Mouse (Mus musculus): ENCODE results near the gene Cys1. TPM values are rescaled to one million over a fixed set of nuclear protein-coding genes. Genes with fewer than 3 reads are reported as not detected.
A peak's percentile ranks its signal among the peaks of the same experiment; 100 is the strongest.

The Cys1 gene
- total RNA-seq (2014; fragmentation: Nextera tagmentation) (1.2 TPM in 1 of 2 replicates, not detected in the other), total RNA-seq (2017) (0.12 TPM in 1 of 2 replicates, not detected in the other), polyA plus RNA-seq (2012) (not detected in 2 replicates)

GRCm38 (mm10) chr12:24681286-24682023 lies at the start of gene Cys1:
TSS of gene Cys1 (minus strand) at chr12:24681813.
- H3K36me3 ChIP-seq (replicated peaks) = no peaks in the 10 kb centered on the region
- peaks cover 23% of the 10 kb centered on the region for H3K4me1 ChIP-seq (ENCODE audit: insufficient read depth, low read depth, low read length)
- peak within 1 kb of the TSS; percentile 54; the same call in 1 of the 2 replicates for H3K4me3 ChIP-seq (ENCODE audit: low read depth, low read length)
- H3K9me3 ChIP-seq (replicated peaks) = no peaks in the 10 kb centered on the region
- no peak for TF ChIP-seq POLR2AphosphoS5 (IDR thresholded peaks at IDR 0.05; ENCODE audit: insufficient replicate concordance, low read depth, low read length)
- TF ChIP-seq CTCF (IDR thresholded peaks at IDR 0.05; ENCODE audit: low read depth, low read length) = no peak
- peaks cover 67% of the 10 kb centered on the region for H3K27me3 ChIP-seq (ENCODE audit: insufficient read depth, low read length)
- DNase-seq (ENCODE audit: low spot score) = no peak
- ATAC-seq (ENCODE audit: extremely low read depth, insufficient number of reproducible peaks, low FRiP score, poor library complexity, severe bottlenecking) = no peak

GRCm38 (mm10) chr12:24724369-24724768 lies 42.8 kb upstream of the Cys1 start:
- H3K36me3 ChIP-seq (replicated peaks) = peaks cover 14% of the 10 kb centered on the region
- DNase-seq (ENCODE audit: low spot score) (no peak), ATAC-seq (ENCODE audit: extremely low read depth, insufficient number of reproducible peaks, low FRiP score, poor library complexity, severe bottlenecking) (no peak)
- H3K9me3 ChIP-seq (replicated peaks) = no peaks in the 10 kb centered on the region
- H3K4me1 ChIP-seq (ENCODE audit: insufficient read depth, low read depth, low read length) = peaks cover 3% of the 10 kb centered on the region
- no peaks in the 10 kb centered on the region for H3K27me3 ChIP-seq (ENCODE audit: insufficient read depth, low read length)
- H3K4me3 ChIP-seq (ENCODE audit: low read depth, low read length) = no peak overlapping the region
- TF ChIP-seq GATA2 (IDR thresholded peaks at IDR 0.05; ENCODE audit: borderline replicate concordance, low read depth, low read length) (no peak), TAL1 (conservative IDR thresholded peaks at IDR 0.05; ENCODE audit: low read depth, low read length) (no peak), GATA1 (IDR thresholded peaks at IDR 0.05; ENCODE audit: borderline replicate concordance, low read length) (no peak), POLR2AphosphoS5 (IDR thresholded peaks at IDR 0.05; ENCODE audit: insufficient replicate concordance, low read depth, low read length) (no peak), CTCF (IDR thresholded peaks at IDR 0.05; ENCODE audit: low read depth, low read length) (no peak)

GRCm38 (mm10) chr12:24723859-24724258 lies 42.2 kb upstream of the Cys1 start:
- no peak overlapping the region for H3K4me3 ChIP-seq (ENCODE audit: low read depth, low read length)
- TF ChIP-seq TAL1 (conservative IDR thresholded peaks at IDR 0.05; ENCODE audit: low read depth, low read length) (no peak), GATA1 (IDR thresholded peaks at IDR 0.05; ENCODE audit: borderline replicate concordance, low read length) (no peak), CTCF (IDR thresholded peaks at IDR 0.05; ENCODE audit: low read depth, low read length) (no peak), GATA2 (IDR thresholded peaks at IDR 0.05; ENCODE audit: borderline replicate concordance, low read depth, low read length) (no peak), POLR2AphosphoS5 (IDR thresholded peaks at IDR 0.05; ENCODE audit: insufficient replicate concordance, low read depth, low read length) (no peak)
- no peak for ATAC-seq (ENCODE audit: extremely low read depth, insufficient number of reproducible peaks, low FRiP score, poor library complexity, severe bottlenecking)
- H3K36me3 ChIP-seq (replicated peaks) = peaks cover 15% of the 10 kb centered on the region
- H3K27me3 ChIP-seq (ENCODE audit: insufficient read depth, low read length) = no peaks in the 10 kb centered on the region
- peaks cover 3% of the 10 kb centered on the region for H3K4me1 ChIP-seq (ENCODE audit: insufficient read depth, low read depth, low read length)
- no peaks in the 10 kb centered on the region for H3K9me3 ChIP-seq (replicated peaks)
- DNase-seq (ENCODE audit: low spot score) = no peak

GRCm38 (mm10) chr12:24723434-24723833 lies 41.8 kb upstream of the Cys1 start:
- no peak for ATAC-seq (ENCODE audit: extremely low read depth, insufficient number of reproducible peaks, low FRiP score, poor library complexity, severe bottlenecking)
- H3K36me3 ChIP-seq (replicated peaks) = peaks cover 15% of the 10 kb centered on the region

DNA sequence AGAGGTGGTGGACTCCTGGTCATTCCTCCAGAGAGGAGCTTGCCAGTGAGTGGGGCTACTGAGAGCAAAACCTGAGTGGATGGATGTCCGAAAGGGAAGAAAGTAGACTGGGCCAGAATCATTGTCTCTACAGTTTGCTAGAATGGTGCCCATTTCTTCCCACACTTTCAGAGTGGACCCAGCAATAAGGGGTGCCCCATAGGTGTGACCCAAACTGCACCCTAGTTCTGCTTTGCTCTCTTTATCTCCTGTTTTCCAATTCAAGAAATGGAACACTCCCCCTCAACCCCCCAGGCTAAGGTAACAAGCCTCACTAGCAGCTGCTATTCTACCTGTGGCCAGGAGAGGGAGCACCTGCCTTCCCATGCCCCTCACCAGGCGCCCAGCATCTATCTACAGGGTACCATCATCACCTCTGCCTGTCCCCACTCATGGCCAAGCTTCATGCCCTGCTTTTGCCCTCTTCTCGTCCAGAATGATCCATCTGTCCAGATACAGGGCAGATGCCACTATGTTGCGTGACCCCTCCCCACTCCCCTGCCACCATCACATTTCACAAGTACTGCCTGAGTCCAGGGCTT lies 35.2 kb upstream of the Cys1 start:
- H3K9me3 ChIP-seq (replicated peaks) = no peaks in the 10 kb centered on the region
- TF ChIP-seq GATA1 (IDR thresholded peaks at IDR 0.05; ENCODE audit: borderline replicate concordance, low read length) (no peak), CTCF (IDR thresholded peaks at IDR 0.05; ENCODE audit: low read depth, low read length) (peak; percentile 99)

More at GRCm38 (mm10) chr12:24723434-24723833, 41.8 kb upstream of the Cys1 start:
- H3K4me3 ChIP-seq (ENCODE audit: low read depth, low read length) = no peak overlapping the region
- H3K9me3 ChIP-seq (replicated peaks) = no peaks in the 10 kb centered on the region
- DNase-seq (ENCODE audit: low spot score) = no peak
- peaks cover 3% of the 10 kb centered on the region for H3K4me1 ChIP-seq (ENCODE audit: insufficient read depth, low read depth, low read length)
- TF ChIP-seq GATA1 (IDR thresholded peaks at IDR 0.05; ENCODE audit: borderline replicate concordance, low read length) (no peak), CTCF (IDR thresholded peaks at IDR 0.05; ENCODE audit: low read depth, low read length) (no peak), POLR2AphosphoS5 (IDR thresholded peaks at IDR 0.05; ENCODE audit: insufficient replicate concordance, low read depth, low read length) (no peak), TAL1 (conservative IDR thresholded peaks at IDR 0.05; ENCODE audit: low read depth, low read length) (no peak), GATA2 (IDR thresholded peaks at IDR 0.05; ENCODE audit: borderline replicate concordance, low read depth, low read length) (no peak)
- H3K27me3 ChIP-seq (ENCODE audit: insufficient read depth, low read length) = no peaks in the 10 kb centered on the region

DNA sequence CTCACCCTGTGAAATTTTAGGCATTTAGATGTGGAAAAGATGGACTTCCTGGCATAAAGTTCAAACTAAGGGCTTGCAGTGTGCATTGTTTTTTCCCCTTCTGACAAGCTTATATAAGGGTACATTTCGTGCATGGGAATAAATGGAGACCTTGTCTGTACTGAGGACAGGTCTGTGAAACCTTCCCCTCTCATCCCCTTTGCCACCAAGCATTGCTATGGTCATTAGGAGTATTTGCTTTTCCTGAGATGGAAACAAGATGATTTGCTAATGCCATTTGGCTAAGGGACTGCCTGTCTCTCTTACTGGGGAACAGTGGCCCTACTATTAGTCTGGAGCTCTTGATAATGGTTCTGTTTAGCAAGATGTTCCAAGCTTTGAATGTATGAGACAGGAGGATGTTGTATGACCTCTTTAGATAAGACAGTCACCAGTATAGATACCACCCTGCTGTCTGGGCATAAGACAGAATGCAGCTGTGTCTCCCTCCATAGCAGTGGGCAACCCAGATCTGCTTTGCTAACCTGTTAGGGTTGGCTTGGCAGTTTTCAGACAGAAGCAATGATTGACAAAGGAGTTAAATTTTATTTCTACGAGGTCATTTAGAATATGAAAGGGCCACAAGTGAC lies 33.8 kb upstream of the Cys1 start:
- H3K4me3 ChIP-seq (ENCODE audit: low read depth, low read length) = no peak overlapping the region

More for the DNA sequence above, 35.2 kb upstream of the Cys1 start:
- DNase-seq (ENCODE audit: low spot score) = peak; percentile 63
- Histone ChIP-seq H3K4me1 (ENCODE audit: insufficient read depth, low read depth, low read length) (peaks cover 27% of the 10 kb centered on the region), H3K27me3 (ENCODE audit: insufficient read depth, low read length) (no peaks in the 10 kb centered on the region), H3K4me3 (ENCODE audit: low read depth, low read length) (no peak overlapping the region), H3K36me3 (replicated peaks) (peaks cover 67% of the 10 kb centered on the region)
- peak; percentile 62 for ATAC-seq (ENCODE audit: extremely low read depth, insufficient number of reproducible peaks, low FRiP score, poor library complexity, severe bottlenecking)

More for the DNA sequence above, 33.8 kb upstream of the Cys1 start:
- no peaks in the 10 kb centered on the region for H3K9me3 ChIP-seq (replicated peaks)
- peaks cover 73% of the 10 kb centered on the region for H3K36me3 ChIP-seq (replicated peaks)
- H3K4me1 ChIP-seq (ENCODE audit: insufficient read depth, low read depth, low read length) = peaks cover 39% of the 10 kb centered on the region
- DNase-seq (ENCODE audit: low spot score) (no peak), ATAC-seq (ENCODE audit: extremely low read depth, insufficient number of reproducible peaks, low FRiP score, poor library complexity, severe bottlenecking) (no peak)
- TF ChIP-seq POLR2AphosphoS5 (IDR thresholded peaks at IDR 0.05; ENCODE audit: insufficient replicate concordance, low read depth, low read length) (peak; percentile 77; the same call in 1 of the 2 replicates), GATA1 (IDR thresholded peaks at IDR 0.05; ENCODE audit: borderline replicate concordance, low read length) (no peak), CTCF (IDR thresholded peaks at IDR 0.05; ENCODE audit: low read depth, low read length) (no peak), TAL1 (conservative IDR thresholded peaks at IDR 0.05; ENCODE audit: low read depth, low read length) (no peak)
- H3K27me3 ChIP-seq (ENCODE audit: insufficient read depth, low read length) = no peaks in the 10 kb centered on the region

All from G1E (cell line).